Mouse (Mus musculus): ENCODE measurements around the gene Snrpa.

DNA sequence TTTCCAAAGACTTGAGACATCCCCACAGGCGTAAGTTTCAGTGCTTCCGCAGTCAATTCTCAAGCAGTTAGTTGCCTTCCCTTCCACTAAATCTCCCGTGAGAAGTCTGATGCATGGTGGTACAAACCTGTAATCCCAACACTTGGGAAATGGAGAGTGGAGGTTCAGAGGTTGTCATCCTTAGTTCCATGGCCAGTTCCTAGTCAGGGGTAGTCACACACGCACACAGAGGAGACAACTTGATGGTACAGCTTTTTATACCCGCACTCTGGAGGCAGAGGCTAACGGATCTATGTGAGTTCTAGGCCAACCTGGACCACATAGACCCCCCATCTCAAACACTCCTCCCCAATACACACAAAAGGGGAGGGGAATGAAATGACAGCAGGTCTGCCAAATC is 32.8 kb upstream of the Snrpa start:
- no peak for TF ChIP-seq GATA1 (IDR thresholded peaks at IDR 0.05; ENCODE audit: low read length)
- no peak for TF ChIP-seq TAL1 (IDR thresholded peaks at IDR 0.05; ENCODE audit: low read length)
